Mouse (Mus musculus) E14TG2a.4 (cell line): ENCODE data around the gene Meiob.

ENCODE experiments used
- H3K27me3 ChIP-seq: 2 replicates; pipeline ENCODE4 v1.6.1; 2014; ENCODE audit warnings: low read length, control low read depth; ENCODE audit not compliant: insufficient read depth
- H3K36me3 ChIP-seq: 2 replicates; pipeline ENCODE4 v1.6.1; 2014; ENCODE audit warnings: low read length, control low read depth; ENCODE audit not compliant: insufficient read depth
- H3K4me1 ChIP-seq: replicated peaks from 2 replicates; pipeline ENCODE4 v1.6.1; 2014; ENCODE audit warnings: low read depth, low read length, control low read depth
- H3K4me3 ChIP-seq: replicated peaks from 2 replicates; pipeline ENCODE4 v1.5.1; 2014; ENCODE audit warnings: mild to moderate bottlenecking, low read length
- H3K9me3 ChIP-seq: 2 replicates; pipeline ENCODE4 v1.6.1; 2014; ENCODE audit warnings: low read length, control low read depth
- CTCF ChIP-seq: conservative IDR thresholded peaks from 2 replicates; pipeline ENCODE4 v1.5.1; 2014; ENCODE audit warnings: low read length
- NANOG ChIP-seq: IDR thresholded peaks from 2 replicates; pipeline ENCODE4 v1.6.1; 2014; ENCODE audit warnings: borderline replicate concordance, low read length, mixed read lengths
- POU5F1 ChIP-seq: IDR thresholded peaks from 2 replicates; pipeline ENCODE4 v1.6.1; 2014; ENCODE audit warnings: low read length, borderline replicate concordance

Meiob gene

DNA sequence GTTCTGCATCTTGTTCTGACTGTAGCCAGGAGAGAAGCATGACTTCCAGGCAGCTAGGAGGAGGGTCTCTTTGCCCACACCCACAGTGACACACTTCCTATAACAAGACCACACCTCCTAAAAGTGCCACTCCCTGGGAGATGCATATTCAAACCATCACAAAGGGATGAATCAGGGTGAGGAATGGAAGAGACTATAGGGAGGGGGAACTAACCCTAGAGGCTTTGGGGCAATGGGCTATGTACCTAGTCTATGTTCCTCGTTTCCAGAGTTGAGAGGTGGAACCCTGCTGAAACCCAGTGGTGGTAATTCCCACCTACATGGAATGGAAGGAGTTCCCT, 70.3 kb downstream of the Meiob start:
- Histone ChIP-seq H3K36me3 (peaks cover 3% of the 10 kb centered on the region; the same call in 1 of the 2 replicates), H3K27me3 (no peaks in the 10 kb centered on the region), H3K9me3 (no peaks in the 10 kb centered on the region), H3K4me3 (peak overlapping the region; percentile 52), H3K4me1 (peaks cover 84% of the 10 kb centered on the region)
- TF ChIP-seq NANOG (no peak; the same call in 1 of the 2 replicates), POU5F1 (0 out of 2 replicates have a peak, but pooled peaks have one; percentile 34), CTCF (no peak)

GRCm38 (mm10) chr17:24874989-24875388, 70.9 kb downstream of the Meiob start:
- TF ChIP-seq POU5F1 (no peak), CTCF (no peak), NANOG (no peak)
- Histone ChIP-seq H3K4me1 (peaks cover 86% of the 10 kb centered on the region), H3K27me3 (no peaks in the 10 kb centered on the region), H3K9me3 (no peaks in the 10 kb centered on the region), H3K36me3 (no peaks in the 10 kb centered on the region), H3K4me3 (peak overlapping the region; percentile 32; the same call in 1 of the 2 replicates)

- H3K27me3 ChIP-seq: no peaks in the 10 kb centered on the region
- H3K9me3 ChIP-seq: no peaks in the 10 kb centered on the region
- no peak for TF ChIP-seq NANOG
- TF ChIP-seq CTCF: no peak
- TF ChIP-seq POU5F1: no peak
- H3K4me1 ChIP-seq: peaks cover 96% of the 10 kb centered on the region
- H3K4me3 ChIP-seq: peak overlapping the region; percentile 70
- peaks cover 12% of the 10 kb centered on the region for H3K36me3 ChIP-seq
Observed at GRCm38 (mm10) chr17:24877336-24878116, 73.4 kb downstream of the Meiob start.

DNA sequence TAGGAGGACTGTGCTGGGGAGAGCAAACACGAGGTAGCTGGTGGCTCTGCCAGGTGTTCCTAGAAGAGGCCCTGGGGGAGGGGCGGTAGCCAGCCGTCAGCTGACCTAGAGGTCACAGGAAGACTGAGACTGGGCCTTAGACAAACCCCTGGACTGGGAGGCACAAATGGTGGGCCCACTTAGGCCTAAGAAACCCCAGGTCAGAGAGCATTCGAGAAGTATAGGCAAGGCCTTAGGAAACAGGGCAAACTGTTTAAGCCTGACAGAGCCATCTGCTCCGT, 74.0 kb downstream of the Meiob start:
- H3K9me3 ChIP-seq: no peaks in the 10 kb centered on the region
- no peaks in the 10 kb centered on the region for H3K27me3 ChIP-seq
- H3K4me1 ChIP-seq: peaks cover 96% of the 10 kb centered on the region
- no peak for TF ChIP-seq POU5F1
- TF ChIP-seq NANOG: no peak
- TF ChIP-seq CTCF: no peak
- H3K4me3 ChIP-seq: peak overlapping the region; percentile 70
- H3K36me3 ChIP-seq: peaks cover 17% of the 10 kb centered on the region

DNA sequence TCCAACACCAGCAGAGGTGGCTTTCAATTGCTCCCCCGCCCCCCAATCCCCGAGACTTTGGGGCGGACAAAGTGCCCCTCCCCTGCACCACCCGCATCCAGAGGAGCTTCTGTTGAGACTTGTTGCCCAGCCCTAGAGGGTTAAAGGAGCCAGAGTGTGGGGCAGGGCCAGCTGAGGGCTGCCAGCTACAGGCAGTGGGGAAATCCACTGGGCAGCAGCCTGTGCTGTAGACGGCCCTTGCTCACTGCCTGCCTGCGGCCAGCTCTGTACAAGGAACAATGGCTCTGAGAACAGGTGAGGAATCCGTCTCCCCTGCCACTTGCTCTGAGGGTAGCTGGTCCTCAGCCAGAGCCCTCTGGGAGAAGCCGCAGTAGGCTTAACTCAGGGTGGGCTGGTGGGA, 74.4 kb downstream of the Meiob start:
- TF ChIP-seq CTCF (no peak), POU5F1 (no peak), NANOG (no peak)
- peaks cover 22% of the 10 kb centered on the region for H3K36me3 ChIP-seq
- no peaks in the 10 kb centered on the region for H3K9me3 ChIP-seq
- peak overlapping the region; percentile 70 for H3K4me3 ChIP-seq
- peaks cover 97% of the 10 kb centered on the region for H3K4me1 ChIP-seq
- H3K27me3 ChIP-seq: no peaks in the 10 kb centered on the region

DNA sequence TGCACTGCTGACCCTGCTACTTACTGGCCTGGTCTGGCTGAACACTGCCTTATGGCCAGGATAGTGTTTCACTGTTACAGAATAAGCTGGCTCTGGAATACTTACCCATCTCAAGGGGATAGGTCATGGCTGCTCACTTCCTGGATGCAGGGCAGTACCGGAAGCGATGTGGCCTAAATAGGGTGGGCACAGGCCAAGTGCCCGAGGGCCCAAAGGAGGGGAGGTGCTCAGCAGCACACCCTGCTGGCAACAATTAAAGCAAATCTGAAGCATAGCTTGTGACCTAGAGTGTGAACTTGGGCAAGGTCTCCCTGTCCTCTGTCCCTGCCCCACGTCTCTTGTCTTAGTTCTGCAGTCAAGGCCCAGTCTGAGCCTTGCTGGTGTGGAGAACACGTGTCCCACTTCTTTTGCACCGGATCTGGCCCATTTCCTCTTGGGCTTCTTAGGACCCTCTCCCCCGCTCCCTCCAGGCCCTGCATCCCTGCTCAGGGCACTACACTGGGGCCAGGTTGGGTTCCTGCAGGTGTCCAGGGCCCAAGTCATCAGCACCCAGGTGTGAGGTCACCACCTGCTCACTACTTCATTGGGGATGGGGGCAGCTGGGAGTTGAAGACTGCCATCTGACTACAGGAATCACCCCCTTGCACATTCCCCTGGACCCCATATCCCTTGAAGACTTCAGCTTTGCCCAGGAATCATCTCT, 77.8 kb downstream of the Meiob start:
- Histone ChIP-seq H3K27me3 (no peaks in the 10 kb centered on the region), H3K4me1 (peaks cover 88% of the 10 kb centered on the region), H3K36me3 (peaks cover 42% of the 10 kb centered on the region), H3K9me3 (no peaks in the 10 kb centered on the region), H3K4me3 (peak overlapping the region; percentile 74)
- peak; percentile 51 for TF ChIP-seq CTCF
- no peak for TF ChIP-seq POU5F1

- no peaks in the 10 kb centered on the region for H3K27me3 ChIP-seq
- peaks cover 84% of the 10 kb centered on the region for H3K4me1 ChIP-seq
- peak overlapping the region; percentile 100 for H3K4me3 ChIP-seq
- H3K9me3 ChIP-seq: no peaks in the 10 kb centered on the region
- TF ChIP-seq CTCF (no peak), NANOG (no peak), POU5F1 (no peak)
- H3K36me3 ChIP-seq: peaks cover 50% of the 10 kb centered on the region
Observed at GRCm38 (mm10) chr17:24884391-24884790, 80.3 kb downstream of the Meiob start.

DNA sequence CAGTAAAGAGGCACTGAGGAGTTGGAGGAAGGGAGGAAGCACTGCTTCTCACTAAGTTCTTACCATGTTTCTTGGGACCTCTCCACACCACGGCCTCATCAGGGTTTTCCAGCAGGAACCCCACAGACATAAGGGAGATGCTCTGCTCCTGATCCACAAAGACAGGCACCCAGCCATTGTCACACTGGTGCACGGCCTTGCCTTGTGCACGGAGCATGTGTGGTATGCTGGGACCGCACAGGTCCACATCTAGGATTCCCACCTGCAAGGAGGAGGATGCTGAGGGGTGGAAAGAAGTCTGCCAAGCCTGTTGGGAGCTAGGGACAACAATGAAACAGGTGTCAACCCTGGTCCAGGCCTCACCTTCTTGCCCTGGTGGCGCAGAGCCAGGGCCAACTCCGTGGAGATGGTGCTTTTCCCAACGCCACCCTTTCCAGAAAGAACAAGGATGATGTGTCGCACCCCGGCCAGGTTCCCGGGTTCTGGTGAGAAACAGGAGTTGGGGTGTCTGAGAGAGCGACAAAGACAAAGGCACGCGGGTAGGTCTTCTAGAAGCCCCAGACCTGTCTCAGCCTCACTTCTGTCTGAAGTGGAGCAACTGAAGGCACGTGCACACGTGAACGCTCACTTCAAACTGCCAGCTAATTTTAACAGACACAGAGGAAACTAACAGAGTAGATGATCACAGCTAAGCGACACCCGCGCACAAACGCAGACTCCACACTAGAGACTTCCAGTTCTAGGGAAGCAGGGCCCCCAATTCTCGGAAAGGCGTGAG, 81.5 kb downstream of the Meiob start:
- Histone ChIP-seq H3K9me3 (no peaks in the 10 kb centered on the region), H3K27me3 (no peaks in the 10 kb centered on the region), H3K4me3 (peak overlapping the region; percentile 100), H3K36me3 (peaks cover 58% of the 10 kb centered on the region), H3K4me1 (peaks cover 84% of the 10 kb centered on the region)
- TF ChIP-seq CTCF: no peak
- TF ChIP-seq POU5F1: no peak
- no peak for TF ChIP-seq NANOG
